Mouse (Mus musculus) CD4-positive helper T cell, adult 2 months (primary cell): ENCODE measurements at regions not wholly inside any gene's neighbourhood (a gene's known extent, or its start where the extent isn't known, plus 50 kb on each side); places are given as distances from the start of the nearest gene placed in this dataset.

Experiments
- DNase-seq: peaks from one replicate; pipeline ENCODE4 v3.0.0-alpha.2; 2012; ENCODE audit warnings: low read depth, missing footprints, low spot score

DNA sequence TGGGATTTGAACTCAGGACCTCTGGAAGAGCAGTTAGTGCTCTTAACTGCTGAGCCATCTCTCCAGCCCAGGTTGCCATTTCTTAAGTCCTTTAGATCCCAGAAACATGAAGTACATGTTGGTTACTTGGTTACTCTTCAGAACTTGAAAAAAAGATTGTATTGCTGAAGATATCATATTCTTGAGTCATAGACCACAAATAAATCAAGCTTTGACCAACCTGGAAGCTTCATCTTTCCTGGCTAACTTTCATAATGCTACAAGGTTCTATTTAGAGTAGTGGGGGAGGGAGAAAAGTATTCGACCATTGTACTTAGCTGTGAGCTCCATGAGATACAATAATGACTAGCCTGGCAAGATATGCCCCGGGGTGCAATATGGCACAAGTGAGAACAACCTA lies 90.9 kb upstream of the Cdkn2b start:
- no peak for DNase-seq

DNA sequence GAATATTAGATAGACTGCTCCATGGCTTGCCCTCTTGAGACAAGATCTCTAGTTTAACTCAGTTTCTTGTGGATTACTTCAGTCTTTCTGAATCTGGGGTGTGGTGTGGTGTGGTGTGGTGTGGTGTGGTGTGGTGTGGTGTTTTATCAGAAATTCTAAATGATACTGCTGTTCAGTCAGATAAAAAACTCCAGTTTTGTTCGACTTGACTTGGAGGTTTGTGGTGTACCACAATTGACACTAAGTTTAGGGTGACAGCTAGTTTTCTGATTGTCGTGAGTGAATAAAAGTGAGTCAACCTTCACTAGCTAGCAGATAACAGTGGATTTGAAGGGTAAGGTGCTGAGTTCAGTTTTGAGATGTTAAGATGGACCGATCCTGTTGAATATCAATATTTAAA lies 89.5 kb upstream of the Cdkn2b start:
- peak; percentile 20 for DNase-seq

- no peak for DNase-seq
Measured at GRCm38 (mm10) chr4:89399277-89399676, 88.4 kb upstream of the Cdkn2b start.

- DNase-seq: no peak
Measured at GRCm38 (mm10) chr4:89396020-89396419, 85.2 kb upstream of the Cdkn2b start.

DNA sequence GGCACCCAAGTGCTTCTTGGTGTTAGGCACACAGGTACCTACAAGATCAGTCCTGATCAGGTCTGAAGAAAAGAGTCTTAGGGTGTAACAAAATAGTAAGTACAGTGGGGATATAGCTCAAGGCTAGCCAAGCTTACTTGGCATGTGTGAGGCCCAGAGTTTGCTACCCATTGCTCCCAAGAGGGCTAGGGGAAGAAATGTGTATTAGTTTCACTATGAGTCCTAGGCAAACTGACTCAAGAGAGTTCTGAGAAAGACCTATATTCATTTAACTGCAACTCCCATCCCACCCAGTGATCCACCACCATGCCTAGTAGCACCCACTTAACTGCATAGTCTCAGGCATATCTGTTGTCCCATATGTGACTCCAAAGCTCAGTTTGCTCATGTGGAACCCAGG lies 84.5 kb upstream of the Cdkn2b start:
- DNase-seq: no peak

- peak; percentile 8 for DNase-seq
Measured at GRCm38 (mm10) chr4:89393251-89393711, 82.4 kb upstream of the Cdkn2b start.

DNA sequence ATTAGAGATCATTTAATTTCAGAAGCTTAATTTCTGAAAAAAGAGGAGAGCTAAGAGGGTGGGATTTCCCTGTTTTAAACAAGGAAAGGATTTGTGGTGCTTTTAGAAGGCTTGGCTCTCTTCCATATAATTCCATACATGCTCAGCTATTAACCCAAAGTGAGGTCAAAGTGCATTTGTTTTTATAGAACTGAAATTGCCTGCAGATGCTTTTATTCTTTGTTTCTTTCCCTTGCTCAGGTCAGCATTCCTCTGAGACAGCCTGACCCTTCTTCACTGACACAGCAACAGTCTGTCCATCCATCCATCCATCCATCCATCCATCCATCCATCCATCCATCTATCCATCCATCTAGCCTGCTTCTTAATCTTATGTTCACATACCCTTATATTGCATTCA lies 82.0 kb upstream of the Cdkn2b start:
- DNase-seq: no peak

- DNase-seq: no peak
Measured at GRCm38 (mm10) chr4:89391463-89392308, 80.8 kb upstream of the Cdkn2b start.

- no peak for DNase-seq
Measured at GRCm38 (mm10) chr4:89383548-89383947, 72.7 kb upstream of the Cdkn2b start.

DNA sequence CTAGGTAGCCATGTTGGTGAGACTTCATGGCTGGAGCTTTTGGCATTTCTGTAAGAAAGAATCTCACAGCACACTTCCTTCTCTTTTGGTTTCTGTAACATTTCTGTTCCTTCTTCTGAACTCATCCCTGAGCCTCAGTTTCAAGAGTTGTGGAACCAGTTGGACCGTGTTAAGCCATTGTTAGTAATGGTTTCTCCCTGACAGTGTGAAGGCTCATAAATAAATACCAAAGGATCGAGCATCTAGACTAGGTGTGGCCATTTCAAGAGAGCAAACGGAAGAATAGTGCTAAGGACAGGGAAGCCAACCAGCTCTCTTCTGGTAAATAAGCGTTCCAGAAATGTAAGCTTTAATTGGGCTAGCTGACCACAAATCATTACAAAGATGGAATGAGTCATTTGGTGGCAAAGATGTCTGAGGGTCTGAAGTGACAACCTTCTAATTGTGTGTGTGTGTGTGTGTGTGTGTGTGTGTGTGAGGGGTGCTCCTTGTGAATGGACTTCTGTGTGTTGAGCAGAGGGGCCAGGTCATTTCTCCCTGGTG lies 71.7 kb upstream of the Cdkn2b start:
- DNase-seq: no peak

DNA sequence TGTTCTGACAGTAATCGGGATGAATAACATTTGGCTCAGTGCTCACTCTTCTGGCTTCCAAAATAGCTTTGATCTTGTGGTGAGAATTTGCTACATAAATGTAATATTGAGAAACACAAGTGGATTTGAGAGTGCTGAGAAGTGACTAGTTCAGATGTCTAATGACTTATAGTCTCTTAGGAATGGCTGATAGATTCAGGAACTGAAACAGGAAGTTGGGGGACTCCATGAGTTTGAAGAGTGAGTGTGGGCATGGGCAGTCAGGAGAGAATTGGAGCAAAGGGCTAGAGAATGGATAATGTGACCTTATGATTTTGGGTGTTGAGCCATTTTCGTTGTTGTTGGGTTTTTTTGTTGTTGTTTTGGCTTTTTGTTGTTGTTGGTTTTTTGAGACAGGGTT lies 70.9 kb upstream of the Cdkn2b start:
- no peak for DNase-seq

DNA sequence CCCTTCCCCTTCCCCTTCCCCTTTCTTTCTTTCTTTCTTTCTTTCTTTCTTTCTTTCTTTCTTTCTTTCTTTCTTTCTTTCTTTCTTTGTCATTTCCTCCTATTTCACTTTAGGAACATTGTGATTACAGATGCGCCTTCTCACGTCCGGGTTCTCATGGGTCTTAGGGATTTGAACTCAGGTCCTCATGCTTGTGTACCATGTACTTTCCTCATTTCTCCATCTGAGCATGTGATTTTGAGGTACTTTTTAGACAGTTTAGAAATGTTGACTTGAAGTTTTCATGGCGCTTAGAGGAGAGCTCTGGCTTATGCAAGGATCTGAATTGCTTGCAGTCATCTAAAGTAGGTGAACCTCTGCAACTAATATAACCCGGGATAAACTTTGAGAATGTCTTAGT lies 70.2 kb upstream of the Cdkn2b start:
- no peak for DNase-seq

DNA sequence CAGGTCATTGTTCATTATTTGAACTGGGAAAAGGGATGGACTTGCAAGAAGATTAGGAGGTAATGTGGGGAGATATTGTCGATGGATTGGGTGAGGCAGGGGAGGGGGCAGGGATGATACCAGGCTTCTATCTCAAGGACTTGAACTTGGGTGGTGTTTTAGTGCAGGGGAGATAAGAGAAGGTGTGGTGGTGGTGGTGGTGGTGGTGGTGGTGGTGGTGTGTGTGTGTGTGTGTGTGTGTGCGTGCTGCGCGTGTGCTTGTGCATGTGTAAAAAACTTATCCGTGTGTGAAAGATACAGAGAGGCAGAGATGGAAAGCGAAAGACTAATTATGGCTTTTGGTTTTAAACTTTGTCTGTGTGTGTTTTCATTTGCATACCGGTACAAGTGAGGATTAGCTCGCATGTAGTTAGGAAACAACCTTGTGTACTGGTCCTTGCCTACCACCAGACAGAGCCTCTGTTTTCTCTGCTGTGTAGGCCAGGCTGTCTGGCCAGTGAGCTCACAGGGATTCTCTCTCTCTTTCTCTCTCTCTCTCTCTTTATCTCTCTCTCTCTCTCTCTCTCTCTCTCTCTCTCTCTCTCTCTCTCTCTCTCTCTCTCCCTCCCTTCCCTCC lies 69.6 kb upstream of the Cdkn2b start:
- DNase-seq: no peak

GRCm38 (mm10) chr4:89379622-89380329 lies 68.9 kb upstream of the Cdkn2b start:
- no peak for DNase-seq

DNA sequence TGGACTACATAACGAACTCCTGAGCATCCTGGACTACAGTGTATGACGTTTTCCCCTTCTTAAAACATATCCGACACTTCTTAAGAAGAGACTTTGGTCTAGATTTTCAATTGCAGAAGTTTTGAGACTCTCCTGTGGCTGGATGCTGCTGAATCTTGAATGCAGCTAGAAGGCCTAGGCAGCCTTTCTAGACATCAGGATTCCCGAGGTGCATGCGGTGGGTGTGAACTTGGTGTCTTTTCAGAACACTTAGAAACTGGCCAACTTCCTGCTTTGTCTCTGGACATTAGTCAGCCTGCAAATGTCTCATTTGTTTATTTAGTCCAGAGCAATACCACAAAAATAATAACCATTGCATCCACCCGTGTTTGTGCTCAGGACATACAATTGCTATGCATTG lies 61.8 kb upstream of the Cdkn2b start:
- no peak for DNase-seq

DNA sequence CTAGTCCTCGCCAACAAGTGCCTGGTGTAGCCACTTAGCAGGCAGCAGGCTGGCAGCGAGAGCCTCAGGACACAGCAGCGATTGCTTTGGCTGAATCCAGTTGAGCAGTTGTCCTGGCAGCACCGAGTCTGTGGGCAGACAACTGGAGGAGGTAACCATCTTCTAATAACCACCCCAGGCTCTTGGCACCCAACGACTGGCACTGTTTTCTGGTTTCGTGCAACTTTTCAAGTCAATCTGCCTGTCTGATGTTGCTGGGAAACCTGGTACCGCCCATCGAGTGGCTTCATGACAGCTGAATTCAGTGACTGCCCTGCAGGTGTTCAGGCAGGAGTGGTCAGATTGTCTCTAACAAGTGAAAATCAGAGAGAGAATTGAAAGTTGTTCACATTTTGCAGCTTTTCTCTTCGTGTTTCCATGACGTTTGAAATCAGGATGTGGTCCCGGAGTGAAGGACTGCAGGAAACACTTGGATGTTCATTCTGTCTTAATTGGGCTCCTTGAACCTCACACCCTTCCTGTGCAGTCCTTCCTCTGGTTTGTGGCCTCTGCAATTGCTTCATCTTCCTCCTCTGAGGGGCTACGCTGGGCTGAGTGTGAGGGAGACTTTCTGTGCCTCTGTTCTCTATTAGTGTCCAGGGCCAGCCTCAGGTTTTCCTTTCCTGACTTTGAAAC lies 58.1 kb upstream of the Cdkn2b start:
- peak; percentile 12 for DNase-seq

DNA sequence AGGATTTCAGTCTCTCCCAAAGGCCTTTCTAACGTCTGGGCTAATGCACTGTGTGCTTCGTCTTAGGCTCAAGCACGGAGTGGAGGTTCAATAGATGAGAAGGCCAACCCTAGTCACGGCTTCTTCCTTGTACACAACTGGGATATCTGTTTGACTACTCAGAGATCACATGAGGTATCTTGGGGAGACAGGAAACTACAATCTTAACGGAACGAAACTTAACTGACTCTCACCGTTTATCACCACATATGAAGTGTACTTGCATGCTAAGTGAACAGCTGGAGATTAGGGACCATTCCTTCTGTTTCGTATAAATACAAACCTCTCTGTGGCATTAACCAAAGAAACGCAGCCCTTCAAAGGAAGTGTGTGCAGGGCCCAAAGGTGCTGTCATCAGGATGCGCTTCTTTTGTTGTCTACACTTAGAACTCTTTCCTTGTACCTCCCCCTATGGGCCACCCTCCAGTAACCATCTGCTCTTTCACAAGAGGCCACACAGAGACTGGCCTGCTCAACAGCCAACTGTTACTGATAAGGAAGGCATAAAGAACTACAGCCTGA lies 55.8 kb upstream of the Cdkn2b start:
- DNase-seq: no peak

- DNase-seq: no peak
Measured at GRCm38 (mm10) chr4:89365875-89366274, 55.0 kb upstream of the Cdkn2b start.

GRCm38 (mm10) chr4:89363150-89363683 lies 52.4 kb upstream of the Cdkn2b start:
- no peak for DNase-seq

DNA sequence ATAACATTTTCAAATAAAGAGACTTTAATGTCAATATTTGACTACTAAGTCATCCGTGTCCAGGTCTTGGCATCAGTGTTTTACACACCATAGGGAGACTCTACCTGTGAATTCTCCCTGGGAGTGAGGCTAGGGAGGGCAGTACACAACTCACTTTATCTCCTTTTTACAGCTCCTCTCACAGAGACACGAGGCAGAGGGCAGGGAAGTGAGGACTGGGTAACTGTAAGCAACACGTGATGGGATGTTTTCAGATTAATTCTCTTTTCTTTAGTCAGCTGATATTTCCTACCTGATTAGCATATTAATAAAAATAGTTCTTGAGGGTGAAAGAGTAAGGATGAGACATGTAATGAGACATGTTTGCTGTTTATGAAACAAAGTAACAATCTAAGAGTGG lies 51.8 kb upstream of the Cdkn2b start:
- DNase-seq: no peak

- no peak for DNase-seq
Measured at GRCm38 (mm10) chr4:89361316-89361715, 50.5 kb upstream of the Cdkn2b start.
